Mouse (Mus musculus) cerebellum, adult 18-20 months (tissue): ENCODE results near the gene Foxn3.

ENCODE experiments used
- DNase-seq, 2 experiments: peaks; one replicate each; pipeline ENCODE4 v3.0.0; 2021

Gene Foxn3

DNA sequence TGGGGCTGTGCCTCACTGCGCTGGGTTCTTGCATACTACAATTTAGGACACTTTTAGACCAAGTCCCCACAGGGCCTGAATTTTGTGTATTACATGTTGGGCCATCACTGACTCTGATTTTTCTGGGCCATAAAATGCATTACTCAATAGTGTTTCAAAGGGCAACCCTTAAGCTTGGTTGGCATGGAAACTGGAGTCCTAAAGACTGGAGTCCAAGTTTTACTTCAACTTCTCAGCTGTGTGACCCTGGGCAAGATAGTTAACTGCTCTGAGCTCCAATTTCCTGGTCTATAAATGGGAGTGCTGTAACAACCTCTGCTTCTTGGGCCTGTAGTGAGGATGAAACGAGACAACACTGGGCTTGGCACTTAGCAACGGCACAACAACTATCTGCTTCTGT lies 215.9 kb downstream of the Foxn3 start:
- no peak for DNase-seq

- DNase-seq: no peak
Measured at GRCm38 (mm10) chr12:99346982-99347381, 216.4 kb downstream of the Foxn3 start.

DNA sequence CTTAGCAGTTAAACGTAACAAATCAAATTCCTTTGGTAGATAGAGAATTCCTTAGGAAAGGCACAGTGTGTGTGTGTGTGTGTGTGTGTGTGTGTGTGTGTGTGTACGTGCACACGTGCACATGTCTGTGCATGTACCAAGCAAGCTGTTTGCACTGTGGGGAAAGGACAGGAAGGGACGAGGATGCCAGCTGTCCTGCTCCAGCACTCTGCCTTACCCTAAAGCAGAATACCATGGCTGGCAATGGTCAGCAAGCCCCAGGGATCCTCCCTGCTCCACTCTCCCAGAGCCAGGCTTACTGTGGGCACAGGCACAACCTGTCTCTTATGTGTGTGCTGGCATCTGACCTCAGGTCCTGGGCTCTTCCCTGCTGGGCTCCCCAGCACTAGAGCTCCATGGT lies 218.1 kb downstream of the Foxn3 start:
- peak; percentile 62 to 69 for DNase-seq

DNA sequence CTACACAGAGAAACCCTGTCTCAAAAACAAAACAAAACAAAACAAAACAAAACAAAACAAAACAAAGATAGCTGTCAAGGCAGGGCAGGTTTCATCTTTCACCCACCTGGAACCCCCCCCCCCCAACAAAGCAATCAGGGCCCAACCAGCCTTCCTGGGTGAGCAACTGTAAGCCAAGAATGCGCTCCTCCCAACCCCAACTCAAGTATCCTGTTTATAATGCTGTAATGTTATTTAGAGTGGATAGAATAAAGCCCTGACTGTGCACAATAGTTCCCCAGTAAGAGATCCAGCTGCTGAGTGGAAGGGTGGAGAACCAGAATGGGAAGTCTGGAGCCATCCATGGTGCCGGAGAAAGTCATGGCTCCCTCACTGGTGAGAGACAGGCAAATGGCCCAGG lies 220.0 kb downstream of the Foxn3 start:
- DNase-seq: no peak

GRCm38 (mm10) chr12:99342160-99342559 lies 221.2 kb downstream of the Foxn3 start:
- DNase-seq: no peak

- no peak for DNase-seq
Measured at GRCm38 (mm10) chr12:99341751-99342150, 221.6 kb downstream of the Foxn3 start.

DNA sequence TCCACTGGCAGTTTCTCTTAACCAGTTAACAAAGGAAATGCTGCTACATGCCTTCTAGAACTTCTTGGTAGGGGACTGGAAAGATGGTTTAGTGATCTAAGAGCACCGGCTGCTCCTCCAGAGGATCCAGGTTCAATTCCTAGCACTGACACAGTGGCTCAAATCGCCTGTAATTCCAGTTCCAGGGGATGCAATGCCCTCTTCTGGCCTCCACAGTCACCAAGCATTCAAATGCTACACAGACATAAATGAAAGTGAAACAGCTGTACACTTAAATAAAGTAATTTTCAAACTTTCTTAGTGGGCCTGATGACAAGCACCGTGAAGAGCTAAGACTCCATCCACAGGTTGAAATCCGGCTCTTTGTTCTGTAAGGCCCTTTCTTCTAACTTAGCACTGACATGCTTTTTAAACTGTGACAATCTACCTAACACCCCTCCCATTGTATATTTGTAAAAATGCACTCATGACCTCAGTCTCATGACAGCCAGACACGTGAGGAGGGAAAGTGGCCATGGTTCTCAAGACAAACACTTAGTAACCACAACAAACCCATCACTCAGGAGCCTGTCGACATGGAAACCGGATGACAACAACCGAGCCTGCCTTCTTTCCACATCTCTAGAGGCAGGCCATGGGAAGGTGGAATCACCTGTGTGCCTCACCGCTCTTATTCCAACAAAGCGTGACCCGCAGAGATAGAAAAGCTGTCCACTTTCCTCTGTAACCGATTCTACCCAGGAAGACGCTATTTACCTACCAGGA lies 222.8 kb downstream of the Foxn3 start:
- no peak for DNase-seq

GRCm38 (mm10) chr12:99339640-99340325 lies 223.6 kb downstream of the Foxn3 start:
- DNase-seq: peak; percentile 79 to 89

GRCm38 (mm10) chr12:99338754-99339153 lies 224.6 kb downstream of the Foxn3 start:
- peak in 1 of 2 experiments; percentile 29 for DNase-seq

DNA sequence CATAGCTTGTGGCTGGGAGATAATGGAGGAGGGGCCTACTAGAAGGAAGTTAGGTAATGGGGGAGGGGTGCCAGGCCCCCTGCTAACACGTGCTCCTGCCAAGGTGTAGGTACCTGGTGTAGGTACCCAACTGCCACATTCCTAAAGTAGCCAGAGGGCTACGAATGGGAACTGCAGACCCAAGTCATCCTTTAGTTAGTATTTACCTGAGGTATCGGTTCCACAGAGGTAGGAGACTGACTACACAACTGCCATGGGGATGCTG lies 226.3 kb downstream of the Foxn3 start:
- DNase-seq: no peak

GRCm38 (mm10) chr12:99336349-99337170 lies 226.8 kb downstream of the Foxn3 start:
- DNase-seq: peak; percentile 89 to 92

GRCm38 (mm10) chr12:99335628-99336027 lies 227.8 kb downstream of the Foxn3 start:
- DNase-seq: peak in 1 of 2 experiments; percentile 35

DNA sequence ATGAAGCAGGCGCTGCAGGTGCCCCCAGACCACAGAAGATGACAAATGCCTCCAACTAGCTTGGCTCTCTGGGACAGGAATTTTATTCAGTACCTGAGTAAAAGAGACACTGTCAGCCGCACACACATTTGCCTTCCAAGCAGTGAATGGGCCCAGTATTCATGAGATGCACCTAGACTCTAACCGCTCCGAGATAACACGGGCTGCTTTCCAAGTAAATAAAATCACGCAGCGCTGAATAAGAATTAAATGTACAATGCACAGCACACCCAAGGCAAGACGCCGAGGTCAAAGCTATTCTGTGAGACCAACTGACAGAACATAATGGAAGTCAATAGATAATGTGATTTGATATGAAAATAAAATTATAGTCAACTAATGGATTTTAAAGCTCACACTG lies 229.4 kb downstream of the Foxn3 start:
- DNase-seq: no peak

GRCm38 (mm10) chr12:99333304-99333968 lies 229.9 kb downstream of the Foxn3 start:
- DNase-seq: peak; percentile 56 to 64

- peak in 1 of 2 experiments; percentile 55 for DNase-seq
Measured at GRCm38 (mm10) chr12:99332144-99332807, 231.1 kb downstream of the Foxn3 start.

DNA sequence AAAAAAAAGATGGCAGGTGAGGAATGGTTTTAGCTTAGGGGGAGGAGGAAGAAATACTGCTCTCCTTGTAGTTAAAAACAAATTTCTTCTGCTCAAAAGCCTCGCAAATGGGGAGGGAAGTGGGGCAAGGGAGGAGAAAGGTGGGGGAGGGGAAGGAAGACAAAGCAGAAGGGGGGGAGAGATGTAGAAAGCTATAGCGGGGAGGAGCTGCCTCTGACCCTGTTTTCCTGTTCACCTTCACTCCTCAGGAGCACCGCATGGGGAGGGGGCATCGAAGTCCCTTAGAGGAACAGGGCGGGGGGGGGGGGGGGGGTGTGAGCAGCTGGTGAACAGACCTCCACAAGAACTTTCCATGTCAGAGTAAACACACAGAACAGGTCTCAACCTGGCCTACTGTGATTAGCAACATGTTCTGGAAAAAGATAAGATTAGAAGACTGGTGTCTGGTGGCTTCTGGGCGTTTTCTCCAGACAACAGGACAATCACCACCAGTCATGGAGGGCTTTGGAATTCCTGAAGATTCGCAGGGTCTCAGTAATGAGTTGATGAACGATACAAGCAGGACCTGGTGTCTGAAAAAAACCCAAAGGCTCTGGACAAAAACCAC lies 231.9 kb downstream of the Foxn3 start:
- no peak for DNase-seq

- DNase-seq: peak in 1 of 2 experiments; percentile 59
Measured at GRCm38 (mm10) chr12:99330822-99331285, 232.5 kb downstream of the Foxn3 start.

DNA sequence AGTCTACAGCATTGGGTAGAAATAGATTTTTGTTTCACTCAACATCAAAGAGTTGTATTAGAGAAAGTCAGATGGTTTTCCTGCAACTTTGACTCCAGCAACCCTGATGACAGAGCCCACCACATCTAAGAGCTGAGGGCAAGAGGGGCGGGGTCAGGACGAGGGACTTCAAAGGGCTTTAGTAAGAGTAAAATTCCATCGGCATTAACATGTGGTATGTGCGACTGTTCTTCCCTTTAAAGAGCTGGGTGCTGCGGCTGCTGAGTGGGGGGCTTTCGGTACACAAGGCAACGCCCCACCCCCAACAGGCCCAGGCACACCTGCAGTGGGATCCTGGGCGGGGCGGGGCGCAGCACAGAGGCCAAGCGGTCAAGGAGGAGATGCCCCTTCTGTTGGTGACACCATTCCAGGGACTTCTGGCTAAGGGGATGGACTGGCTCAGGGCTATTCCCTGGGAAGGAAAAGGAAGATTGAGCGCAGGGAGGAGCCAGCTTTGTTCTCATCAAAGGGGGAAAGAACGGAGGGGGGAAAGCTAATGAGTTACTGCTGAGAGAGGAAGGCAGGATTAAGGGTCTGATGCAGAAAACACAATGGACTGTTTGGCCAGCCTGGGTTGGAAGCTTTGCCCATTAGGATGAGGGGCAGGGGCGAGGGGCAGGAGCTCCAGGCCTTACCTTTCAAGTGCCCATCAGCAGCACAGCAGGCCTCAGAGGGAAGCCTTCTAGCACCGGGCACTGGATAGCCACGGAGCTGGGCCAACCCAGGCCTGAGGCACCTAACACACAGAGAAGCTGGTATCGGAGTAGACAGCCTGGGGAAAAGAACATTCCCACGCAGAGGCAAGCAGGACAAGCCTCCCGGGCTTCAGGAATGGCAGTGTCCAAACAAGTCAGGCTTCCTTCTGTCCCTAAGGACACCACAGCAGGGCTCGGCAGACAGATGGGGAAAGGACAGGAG lies 233.8 kb downstream of the Foxn3 start:
- DNase-seq: peak; percentile 53 to 55

- DNase-seq: no peak
Measured at GRCm38 (mm10) chr12:99326157-99326556, 237.2 kb downstream of the Foxn3 start.

DNA sequence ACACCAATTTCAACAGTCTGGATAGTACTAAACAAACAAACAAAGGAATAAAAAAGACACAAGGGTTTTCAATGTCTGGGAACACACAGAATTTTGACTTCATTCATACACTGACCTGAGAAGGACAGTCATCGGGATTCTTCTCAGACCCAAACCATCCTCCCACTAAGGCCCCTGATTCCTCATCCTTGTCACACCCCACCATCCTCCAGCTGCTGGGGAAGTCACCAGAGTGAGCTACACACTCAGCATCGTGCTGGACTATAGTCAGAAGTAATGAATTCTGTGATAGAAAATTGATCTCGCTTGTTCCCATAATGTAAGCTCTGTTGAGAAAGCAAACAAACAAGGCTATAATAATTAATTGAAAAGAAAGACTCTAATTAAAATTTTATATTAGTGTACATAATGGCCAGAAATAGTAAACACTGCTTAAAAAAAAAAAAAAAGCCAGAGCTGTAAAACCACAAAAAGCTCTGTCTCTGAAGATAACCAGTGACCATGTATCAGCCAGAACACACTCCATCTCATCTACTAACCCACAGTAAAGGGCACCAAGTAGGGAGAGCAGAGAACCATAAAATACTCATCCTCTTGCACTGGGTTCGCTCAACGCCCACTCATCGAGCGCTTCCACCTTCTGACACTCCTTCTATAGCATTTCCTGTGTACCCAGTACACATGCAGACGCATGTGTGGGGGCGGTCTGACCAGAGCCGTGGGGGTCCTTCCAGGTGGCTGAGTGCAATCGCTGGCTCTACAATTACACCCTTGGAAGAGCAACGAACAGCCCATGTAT lies 241.6 kb downstream of the Foxn3 start:
- no peak for DNase-seq
